Mouse (Mus musculus): Measurements from ENCODE around the gene Arpp19. TPM values are rescaled to one million over a fixed set of nuclear protein-coding genes. Genes with fewer than 3 reads are reported as not detected.

Gene Arpp19
- 311 TPM for polyA plus RNA-seq (2017; shearing (Covaris generic))

GRCm38 (mm10) chr9:75037451-75038356 lies at the start of gene Arpp19:
Gene Arpp19, plus strand, starts transcription at chr9:75037614.

DNA sequence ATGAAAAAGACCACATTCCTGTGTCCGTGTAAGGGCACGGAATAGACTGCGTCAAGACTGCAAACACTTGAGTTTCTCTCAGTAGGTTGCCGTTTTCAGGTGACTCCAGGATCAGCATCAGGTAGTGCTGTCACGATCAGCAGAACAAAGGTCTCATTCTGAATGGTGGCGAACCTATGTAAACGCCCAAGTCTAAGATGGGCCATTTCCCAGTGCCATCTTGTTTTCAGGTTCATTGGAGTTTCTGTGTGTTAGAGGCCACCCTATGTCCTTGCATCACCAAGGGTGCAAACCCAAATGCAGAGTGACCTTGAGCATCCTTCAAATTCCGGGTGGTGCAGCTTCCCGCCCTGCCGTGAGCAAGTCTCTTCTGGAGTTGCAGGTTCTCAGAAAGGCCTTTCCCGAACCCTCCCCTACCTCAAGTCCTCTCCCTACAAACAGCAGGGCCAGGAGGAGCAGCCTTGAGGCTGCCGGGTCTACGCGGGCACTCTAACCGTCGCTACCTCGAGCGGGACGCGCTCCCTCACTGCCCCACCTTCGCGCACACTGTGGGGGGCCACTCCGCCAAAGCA lies 33.1 kb downstream of the Arpp19 start, which contains the start of gene Myo5a:
Gene Myo5a (plus strand): TSS at position 559 of the 572 bp plus-strand sequence.

Other genes starting within 250 kb of the Arpp19 start
- gene Onecut1, start 175.7 kb upstream of the Arpp19 start, polyA plus RNA-seq (2017; shearing (Covaris generic)): not detected
- gene Fam214a, start 84.7 kb upstream of the Arpp19 start, polyA plus RNA-seq (2017; shearing (Covaris generic)): 45.5 TPM
- 16.0 TPM for gene Myo5a, start 33.4 kb downstream of the Arpp19 start, polyA plus RNA-seq (2017; shearing (Covaris generic))
- 0.74 TPM for gene Myo5c, start 194.4 kb downstream of the Arpp19 start, polyA plus RNA-seq (2017; shearing (Covaris generic))